Mouse (Mus musculus) B cell, adult 2 months (primary cell): Measurements from ENCODE around the gene Palm2.

Source experiments
- DNase-seq, 2 experiments: peaks; one replicate each; pipeline ENCODE4 v3.0.0; 2022

The Palm2 gene

DNA sequence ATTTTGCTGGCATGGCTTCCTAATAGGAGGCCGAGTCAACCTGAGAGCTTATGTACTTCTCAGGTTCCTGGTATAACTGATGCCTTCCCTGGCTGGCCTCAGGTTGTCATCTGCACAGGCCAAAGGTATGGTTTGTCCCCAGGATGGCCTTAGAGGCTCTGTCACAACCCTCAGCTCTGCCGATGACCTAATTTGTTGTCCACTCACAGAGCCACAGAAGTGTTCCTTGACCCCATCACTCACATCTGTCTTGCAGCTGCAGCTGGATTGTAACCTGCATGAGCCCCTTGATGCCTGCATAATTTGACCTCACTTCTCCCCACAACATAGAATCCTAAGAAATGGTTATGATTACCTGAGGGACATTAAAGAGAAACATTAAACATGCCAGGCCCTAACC, 190.8 kb downstream of the Palm2 start:
- no peak for DNase-seq

DNA sequence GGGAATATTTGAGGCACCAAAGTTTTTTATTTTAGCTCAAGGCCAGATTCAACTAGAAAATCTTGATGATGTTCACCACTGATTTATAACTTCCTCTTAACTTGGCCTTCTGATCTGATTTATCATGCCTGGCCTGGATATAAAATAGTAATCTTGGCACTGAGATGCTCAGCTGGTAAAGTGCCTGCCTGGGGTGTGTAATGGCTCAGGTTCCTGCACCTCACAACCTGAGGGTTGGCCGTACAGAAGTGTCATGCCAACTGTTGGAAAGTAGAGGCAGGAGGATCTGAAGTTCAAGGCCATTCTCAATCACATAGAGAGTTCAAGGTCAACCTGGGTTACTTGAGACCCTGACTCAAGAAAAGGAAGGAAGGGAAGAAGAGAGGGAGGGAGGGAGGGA, 191.3 kb downstream of the Palm2 start:
- DNase-seq: no peak

DNA sequence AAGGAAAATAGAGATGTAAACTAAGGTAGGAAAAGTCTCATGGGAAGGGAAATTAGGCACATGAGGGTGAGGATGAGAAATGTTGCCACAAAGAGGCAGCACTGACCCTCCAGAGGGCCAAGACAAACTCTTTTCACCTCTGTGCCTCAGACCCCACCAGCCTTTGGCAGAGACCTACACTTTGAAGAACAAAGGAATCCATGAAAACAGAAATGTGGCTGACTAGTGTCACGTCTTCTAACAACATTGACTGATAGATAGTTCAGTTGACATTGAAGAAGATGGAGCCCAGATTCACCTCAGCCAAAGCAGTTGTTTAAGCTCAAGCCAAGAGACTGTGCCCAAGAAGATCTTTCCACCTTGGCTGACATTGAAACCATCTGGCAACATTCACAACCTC, 191.7 kb downstream of the Palm2 start:
- no peak for DNase-seq

DNA sequence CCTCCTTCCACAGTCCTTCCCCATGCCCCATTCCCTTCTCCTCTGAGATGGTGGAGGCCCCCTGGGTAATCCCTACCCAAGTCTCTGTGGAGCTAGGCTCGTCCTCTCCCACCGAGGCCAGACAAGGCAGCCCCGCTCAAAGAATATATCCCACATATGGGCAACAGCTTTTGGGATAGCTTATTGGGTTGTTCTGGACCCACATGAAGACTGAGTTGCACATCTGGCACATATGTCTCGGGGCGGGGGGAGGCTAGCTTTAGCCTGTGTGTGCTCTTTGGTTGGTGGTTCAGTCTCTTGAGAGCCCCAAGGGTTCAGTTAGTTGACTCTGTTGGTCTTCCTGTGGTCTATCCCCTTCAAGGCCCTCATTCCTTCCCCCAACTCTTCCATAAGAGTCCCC, 192.9 kb downstream of the Palm2 start:
- DNase-seq: no peak

DNA sequence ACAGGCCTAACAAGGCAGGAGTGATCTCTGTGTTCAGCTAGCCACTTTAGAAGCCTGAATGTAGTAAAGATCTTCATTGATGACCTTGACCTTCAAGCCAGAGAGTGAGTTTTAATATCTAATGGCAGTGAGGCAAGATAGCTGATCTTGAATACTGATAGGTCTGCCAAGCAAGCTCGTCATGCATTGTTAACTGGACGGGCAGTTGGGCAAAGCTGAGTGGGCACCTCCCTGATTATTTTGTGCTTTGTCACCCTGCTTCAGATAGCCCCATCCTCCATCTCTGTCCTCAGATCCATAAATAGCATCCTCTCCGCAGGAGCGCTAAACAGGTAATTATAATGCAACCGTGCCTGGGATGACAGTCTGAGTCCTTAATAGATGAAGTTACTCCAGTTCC, 198.3 kb downstream of the Palm2 start:
- DNase-seq: no peak

DNA sequence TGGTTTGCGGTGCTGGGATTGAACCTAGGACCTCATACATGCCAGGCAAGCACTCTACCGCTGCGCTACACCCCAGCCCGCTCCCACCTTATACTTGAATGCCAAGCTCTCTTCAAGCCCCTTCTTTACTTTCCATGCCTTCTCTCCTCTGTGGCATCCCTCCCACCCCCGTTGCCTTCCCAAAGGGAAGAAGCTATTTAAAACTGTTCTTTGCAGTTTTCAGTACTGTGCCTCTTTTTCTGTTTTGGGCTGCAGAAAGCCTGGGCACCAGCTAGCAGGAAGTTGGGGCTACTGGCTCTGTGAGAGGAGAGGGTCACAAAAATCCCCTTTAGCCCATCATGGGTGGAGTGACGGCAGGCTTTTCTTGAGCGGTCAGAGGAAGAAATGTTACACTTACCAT, 199.0 kb downstream of the Palm2 start:
- DNase-seq: no peak

DNA sequence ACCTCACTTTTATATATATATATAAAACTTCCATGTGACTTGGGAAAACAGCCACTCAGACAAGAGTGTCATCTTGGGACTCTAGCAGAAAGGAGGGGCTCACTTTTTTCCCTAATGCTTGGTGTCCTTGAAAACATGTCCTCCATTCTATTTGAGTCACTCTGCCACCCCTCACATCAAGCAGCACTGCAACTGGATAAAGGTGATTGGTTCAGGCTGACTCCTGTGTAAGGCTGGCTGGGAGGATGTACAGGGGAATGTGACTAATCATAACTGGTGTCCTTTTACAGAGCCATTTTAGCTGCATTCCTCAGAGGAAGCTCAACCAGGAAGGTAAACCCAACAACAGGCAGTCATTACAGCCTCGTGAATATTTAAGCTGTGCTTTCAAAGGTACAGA, 200.9 kb downstream of the Palm2 start:
- DNase-seq: no peak

DNA sequence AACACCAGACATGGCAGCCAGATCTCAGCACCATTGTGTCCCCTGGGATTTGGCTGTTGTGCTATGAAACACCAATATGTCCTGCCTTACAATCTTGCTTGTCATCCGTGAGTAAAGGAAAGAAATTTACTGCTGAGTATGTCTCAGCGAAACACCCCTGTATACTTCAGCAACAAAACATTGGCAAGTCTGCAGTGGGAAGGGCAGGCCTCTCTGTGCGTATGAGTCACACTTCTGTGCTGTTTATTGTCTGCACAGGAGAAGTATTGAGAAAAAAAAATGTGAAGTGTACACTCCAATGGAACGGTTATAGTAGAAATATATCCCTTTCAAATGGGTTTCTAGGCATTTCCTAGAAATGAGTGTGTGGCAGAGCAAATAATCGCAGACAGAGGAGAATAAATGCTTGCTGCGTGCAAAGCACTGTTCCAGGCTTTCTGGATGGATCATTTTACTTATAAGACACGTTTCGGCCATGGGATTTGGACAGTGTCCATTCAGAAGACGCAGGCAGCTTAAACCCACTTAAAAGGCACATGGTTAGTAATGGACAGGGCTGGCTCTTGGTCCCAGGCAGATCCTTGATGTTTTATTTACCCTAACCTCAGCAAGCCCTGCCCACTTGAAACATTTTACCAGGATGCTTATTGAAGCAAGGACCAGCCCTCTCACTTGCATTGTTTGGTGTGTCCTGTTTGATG, 202.9 kb downstream of the Palm2 start:
- DNase-seq: no peak

DNA sequence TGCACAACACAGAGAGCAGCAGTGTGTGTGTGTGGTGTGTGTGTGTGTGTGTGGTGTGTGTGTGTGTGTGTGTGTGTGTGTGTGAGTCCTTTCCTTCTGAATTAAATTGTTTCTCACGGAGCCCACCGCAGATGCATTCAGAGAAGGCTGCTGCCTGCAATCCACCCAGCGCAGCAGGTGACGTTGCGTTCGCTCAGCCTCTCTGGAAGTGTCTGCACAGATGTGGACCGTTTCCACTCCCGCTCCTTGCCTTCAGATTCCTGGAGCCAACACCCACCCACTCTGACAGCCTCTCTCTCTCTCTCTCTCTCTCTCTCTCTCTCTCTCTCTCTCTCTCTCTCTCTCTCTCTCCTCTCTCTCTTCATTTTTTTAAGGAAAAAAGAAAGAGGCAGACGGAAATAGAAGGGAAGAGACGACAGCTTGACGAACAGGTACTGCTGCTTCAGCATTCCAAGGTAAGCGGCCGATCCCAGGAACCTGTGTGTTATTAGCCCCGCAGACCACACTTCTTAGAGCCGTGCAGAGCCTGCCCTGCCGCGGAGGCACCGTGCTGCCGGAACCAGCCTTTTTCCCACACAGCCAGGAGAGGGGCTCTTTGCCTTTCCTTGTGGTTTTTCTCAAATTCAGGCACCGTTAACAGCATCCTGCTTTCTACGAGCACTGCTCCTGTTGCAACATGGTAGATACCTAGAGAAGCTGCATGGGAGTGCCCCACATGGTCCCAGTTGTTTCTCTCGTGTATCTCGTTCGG, 203.8 kb downstream of the Palm2 start:
- DNase-seq: no peak

DNA sequence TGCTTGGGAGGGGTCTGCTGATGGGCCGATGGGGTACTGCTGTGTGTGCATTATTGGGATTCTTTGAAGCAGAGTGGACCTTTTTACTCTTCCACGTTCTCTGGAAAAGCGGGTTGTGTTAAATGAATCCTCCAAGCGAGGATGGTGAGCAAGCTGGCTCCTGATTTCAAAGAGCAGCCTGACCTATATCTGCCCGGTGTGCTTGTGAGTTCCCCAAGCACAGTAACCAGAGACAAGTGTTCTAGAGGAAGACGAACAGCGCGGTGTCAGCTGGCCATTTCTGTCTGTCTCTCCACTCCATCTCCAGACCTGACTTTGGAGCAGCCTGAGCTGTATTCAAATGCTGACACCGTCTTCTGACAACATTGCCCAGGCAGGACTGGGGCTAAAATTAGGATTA, 204.9 kb downstream of the Palm2 start:
- no peak for DNase-seq

DNA sequence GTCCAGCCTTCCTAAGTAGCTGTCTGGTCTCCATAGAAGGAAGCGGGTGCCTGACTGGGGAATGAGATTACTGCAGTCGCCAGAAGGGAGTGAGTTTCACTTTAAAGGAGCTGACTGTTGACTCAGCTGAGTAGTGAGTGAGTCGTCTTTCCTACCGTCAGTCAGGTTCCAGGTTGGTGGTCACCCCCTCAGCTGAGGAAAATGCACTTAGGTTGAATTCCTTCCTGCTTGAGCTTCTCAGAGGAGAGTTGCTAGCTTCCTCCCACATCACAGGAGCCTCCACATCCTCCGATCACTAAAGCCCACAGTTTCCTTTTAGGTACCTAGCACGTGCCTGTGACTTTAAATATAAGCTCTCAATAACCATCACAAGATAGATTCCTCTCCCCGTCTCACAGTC, 206.2 kb downstream of the Palm2 start:
- no peak for DNase-seq

DNA sequence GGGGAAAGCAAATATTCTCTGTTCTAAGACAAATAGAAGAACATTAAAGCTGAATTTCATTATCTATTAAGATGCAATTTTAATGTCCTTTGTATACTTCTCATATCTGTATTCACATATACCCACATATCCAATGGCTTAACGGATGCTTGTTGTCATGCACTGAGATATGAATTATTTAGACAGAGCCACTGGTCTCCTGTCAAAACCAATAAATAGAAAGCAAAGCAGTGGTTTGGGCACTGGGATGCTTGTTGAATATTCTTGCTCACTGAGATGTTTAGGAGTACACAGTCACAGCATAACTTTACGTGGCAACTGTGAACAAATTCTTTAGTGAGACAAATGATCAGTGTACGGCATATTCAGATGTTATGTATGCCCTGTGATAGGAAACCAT, 206.9 kb downstream of the Palm2 start:
- DNase-seq: no peak

DNA sequence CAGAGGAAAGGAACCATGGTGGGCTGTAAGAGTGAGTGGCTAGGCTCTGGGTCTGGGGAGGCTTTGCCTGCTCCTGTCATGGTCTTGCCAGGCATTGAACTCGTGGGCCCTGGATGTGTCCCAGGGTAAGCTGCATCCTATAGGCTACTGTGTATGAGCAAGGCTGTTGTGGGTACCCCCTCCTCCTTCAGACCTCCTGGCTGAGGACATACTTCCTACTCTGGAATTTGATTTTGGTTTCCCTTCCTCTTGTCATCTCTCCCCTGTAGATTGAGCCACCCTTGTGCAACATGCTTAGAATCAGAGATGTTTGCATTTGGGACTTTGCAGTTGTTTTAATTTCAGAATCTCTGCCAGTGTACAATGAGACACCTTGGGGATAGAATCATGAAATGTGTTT, 216.9 kb downstream of the Palm2 start:
- no peak for DNase-seq

DNA sequence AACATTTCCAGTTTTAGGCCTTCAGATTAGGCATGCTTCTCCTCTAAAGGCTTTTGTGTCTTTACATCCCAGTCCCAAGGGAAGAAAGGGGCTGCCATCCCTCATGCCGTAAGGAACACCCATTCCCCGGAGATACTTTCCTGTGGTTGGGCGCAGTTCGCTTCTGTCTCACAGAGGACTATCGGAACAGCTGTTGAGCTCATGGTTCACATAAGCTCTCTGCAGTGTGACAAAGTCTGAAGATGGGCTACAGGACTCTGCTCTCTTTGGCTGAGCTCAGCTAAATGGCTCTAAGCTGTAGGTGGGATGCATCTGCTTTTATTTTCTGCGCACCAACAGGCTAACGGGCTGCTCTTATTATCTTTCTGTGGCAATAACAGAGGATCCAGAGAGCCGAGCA, 217.5 kb downstream of the Palm2 start:
- no peak for DNase-seq

DNA sequence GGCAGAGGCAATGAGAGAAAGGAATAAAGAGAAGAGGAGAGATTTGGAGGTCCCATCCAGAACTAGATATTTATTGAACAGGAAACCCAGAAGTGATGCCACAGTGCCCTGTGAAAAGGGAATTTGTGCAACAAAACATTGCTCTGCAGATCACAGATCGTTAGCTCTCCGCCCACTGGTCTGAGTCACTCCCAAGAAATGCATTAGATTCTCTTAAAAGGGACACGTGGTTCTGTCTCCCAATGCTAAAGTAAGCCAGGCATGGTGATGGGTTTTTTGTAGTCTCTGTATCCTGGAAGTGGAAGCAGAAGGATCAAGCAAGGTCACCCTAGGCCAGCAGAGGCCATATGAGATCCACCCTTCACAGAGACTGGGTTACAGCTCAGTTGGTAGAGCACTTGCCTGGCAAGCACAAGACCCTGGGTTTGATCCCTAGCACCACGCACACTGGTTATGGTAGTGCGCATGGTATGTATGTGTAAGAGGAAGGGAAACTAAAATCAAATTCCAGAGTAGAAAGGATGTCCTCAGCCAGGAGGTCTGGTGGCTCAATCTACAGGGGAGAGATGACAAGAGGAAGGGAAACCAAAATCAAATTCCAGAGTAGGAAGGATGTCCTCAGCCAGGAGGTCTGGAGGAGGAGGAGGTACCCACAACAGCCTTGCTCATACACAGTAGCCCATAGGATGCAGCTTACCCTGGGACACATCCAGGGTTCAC, 218.3 kb downstream of the Palm2 start:
- no peak for DNase-seq

DNA sequence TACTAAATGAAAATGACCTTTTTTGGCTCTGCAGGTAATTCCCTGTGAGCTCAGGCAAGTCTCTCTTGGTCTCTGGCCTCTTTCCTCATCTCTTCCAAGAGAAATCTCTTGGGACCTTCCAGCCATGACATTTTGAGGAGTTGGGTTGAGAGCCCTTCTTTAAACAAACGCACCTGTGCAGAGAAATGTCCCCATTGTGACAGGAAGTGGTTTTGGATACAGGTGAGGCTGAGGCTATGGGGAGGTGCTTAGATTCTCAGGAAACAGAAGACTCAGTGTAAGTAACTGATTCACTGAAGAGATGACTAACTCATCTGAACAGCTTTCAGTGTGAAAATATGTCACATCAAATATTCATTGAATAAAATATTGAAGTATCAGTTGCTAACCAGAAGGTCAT, 221.9 kb downstream of the Palm2 start:
- DNase-seq: no peak

DNA sequence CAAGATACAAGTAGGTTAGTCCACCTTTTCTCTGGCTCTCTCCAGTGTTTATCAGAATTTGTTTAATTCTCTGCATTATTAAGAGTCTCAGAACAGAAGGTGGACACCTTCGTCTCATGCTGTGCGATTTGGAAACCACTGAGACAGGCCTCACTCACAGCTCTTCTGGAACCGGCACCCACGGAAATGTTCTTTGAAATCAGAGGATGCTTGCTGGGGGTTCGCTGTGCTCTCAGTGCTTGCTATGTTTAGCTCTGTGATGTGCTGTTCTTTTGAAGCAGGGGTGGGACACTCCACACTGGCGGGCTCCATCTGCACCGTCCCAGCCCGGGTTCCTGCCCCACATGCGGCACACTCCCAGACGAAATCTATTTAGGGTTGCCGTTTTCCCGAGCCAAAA, 222.3 kb downstream of the Palm2 start:
- DNase-seq: no peak

DNA sequence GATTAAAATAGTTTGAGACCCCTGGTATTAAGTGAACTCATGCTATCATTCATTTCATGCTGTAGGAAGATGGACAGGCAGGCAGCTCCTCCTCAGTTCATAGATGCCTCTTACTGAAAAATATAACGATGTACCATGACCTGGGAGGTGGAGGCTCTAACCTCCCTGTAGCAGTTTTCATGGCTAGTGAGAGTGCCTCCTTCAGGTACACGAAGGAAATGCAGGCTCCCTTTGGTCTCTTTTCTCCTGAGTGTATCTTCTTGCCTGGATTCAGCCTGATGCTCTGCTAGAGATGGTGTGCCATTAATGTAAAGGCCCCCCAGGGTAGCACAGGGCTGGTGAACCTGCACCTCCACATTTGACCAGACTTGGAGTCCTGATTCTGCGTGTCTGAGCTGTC, 222.8 kb downstream of the Palm2 start:
- DNase-seq: no peak

DNA sequence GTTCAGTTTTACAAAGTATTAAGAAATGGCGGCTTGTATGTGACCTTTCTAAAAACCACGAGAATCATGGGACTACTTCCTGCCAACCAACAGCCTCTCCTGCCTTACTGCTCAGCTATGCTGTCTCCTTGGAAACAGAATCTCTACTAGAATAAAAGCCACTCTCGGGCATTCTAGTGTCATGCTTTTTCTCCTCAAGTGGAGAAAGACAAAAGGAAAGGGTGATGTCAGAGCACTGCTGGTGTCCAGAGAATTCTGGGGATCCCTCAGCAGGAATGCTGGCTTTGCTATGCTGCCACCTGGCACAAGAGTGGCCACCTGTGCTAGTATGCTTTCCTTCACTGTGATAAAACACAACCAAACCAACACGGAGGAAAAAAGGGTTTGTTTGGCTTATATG, 226.4 kb downstream of the Palm2 start:
- no peak for DNase-seq

DNA sequence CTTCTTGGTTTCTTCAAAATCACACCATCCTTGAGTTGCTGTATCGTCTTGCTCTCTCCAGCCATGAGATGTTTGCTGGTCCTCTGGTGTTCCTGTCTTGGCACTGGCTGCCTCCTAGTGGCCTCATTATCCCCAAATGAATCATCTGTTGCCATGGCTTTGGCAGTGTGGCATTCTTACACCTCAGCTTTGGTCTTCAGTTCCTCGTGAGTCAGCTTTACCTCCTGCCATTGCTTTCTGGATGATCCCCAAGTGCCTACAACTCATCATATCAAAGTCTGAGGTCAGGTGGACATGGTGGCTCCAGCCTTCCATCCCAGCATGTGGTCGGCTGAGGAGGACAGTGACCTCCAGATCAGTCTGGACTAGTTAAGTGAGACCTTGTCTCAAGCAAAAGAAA, 232.1 kb downstream of the Palm2 start:
- DNase-seq: no peak

DNA sequence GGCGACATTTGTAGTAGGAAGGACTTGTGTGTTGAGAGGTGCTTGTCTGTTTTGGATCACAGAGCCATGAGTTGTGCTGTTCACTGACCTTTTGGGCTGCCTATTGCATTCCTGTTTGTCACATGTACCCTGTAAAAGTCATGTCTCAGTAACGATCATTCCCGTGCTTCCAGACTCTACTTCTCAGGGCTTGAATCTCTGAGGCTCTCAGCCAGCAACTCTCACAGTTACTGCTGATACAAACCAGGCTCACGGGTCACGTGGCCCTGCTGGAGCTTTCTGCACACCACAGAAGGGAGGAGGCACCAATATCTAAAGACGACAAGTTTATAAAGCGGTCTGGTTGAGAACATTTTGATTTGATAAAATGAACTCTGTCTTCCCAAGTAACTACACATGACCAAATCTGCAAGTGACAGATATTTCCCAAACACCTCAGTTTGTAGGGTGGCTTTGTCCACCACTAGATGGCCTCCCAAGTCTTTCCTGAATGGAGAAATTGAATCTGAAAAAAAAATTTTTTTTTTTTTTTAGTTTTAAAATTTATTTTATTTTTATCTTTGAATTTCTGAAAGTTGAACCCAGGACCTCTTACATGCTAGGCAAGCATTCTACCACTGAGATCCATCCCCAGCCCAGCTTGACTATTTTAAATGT, 236.9 kb downstream of the Palm2 start:
- DNase-seq: peak in 1 of 2 experiments; percentile 19

DNA sequence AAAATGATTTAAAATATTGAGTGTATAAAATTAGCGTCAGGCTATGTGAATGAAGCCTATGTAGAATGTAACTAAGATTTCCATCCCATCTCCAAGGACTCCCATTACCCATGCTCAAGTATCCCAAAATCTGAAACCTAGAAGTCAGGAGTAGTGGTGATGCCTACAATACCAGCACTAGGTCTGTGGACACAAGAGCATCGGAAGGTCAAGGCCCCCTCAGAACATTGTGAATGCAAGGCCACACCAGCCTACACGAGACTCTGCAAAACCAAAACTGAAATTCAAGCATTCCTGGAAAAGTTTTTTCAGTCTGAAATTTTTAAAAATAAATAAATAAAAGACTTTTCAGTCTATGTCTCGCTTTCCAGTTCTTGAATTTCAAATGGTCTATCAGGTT, 238.5 kb downstream of the Palm2 start:
- DNase-seq: no peak
